Comparison of ENCODE assay signal across 9 mouse cellular contexts in genomic region chr5:67216031-67216778, GRCm38 (mm10). TPM values are rescaled to one million over a fixed set of nuclear protein-coding genes. Genes with fewer than 3 reads are reported as not detected.
DNase-seq lines count a peak whose midpoint lies in the region; ATAC-seq and TF ChIP-seq lines count a peak whose summit lies in the region.
"Had no signal": no experiment of that assay in that cellular context is flagged by ENCODE, and none has a peak within 500 bp of the region (broad histone marks: within the 10 kb centered on the region; RNA-seq: fewer than 3 reads in every experiment).

No protein-coding gene starts in this region.

- 0 out of 2 replicates have a peak, but pooled peaks cover 3% of the 10 kb centered on the region for H3K4me1 ChIP-seq in heart, embryonic 16.5 days (ENCODE audit: control insufficient read depth, insufficient read depth, low read length)
- peaks cover 4% of the 10 kb centered on the region; the same call in 1 of the 2 replicates for H3K4me1 ChIP-seq in embryonic facial prominence, embryonic 11.5 days (ENCODE audit: control insufficient read depth, insufficient read depth, low read length)
- H3K4me1 ChIP-seq in hindbrain, embryonic 15.5 days (replicated peaks), result peaks cover 16% of the 10 kb centered on the region
- H3K4me1 ChIP-seq in midbrain, postnatal 0 days (ENCODE audit: insufficient read depth, low read length), result no peaks in the 10 kb centered on the region; the same call in 1 of the 2 replicates

- peak overlapping the region; percentile 12; the same call in 1 of the 2 replicates for H3K4me2 ChIP-seq in heart, embryonic 16.5 days (ENCODE audit: low read depth, low read length)
- H3K4me2 ChIP-seq in embryonic facial prominence, embryonic 11.5 days (ENCODE audit: low read depth, low read length), result peak overlapping the region; percentile 43
- peak overlapping the region; percentile 48 for H3K4me2 ChIP-seq in hindbrain, embryonic 15.5 days
- peak overlapping the region; percentile 45 for H3K4me2 ChIP-seq in midbrain, postnatal 0 days (ENCODE audit: low read depth, low read length, poor library complexity, severe bottlenecking)

- H3K9me3 ChIP-seq in heart, embryonic 16.5 days (replicated peaks; ENCODE audit: control insufficient read depth, low read length), result no peaks in the 10 kb centered on the region
- no peaks in the 10 kb centered on the region for H3K9me3 ChIP-seq in embryonic facial prominence, embryonic 11.5 days (replicated peaks; ENCODE audit: control insufficient read depth, low read length)
- H3K9me3 ChIP-seq in hindbrain, embryonic 15.5 days, result no peaks in the 10 kb centered on the region
- no peaks in the 10 kb centered on the region for H3K9me3 ChIP-seq in midbrain, postnatal 0 days (ENCODE audit: low read length)

- no peak overlapping the region for H3K27ac ChIP-seq in heart, embryonic 16.5 days (ENCODE audit: low read length)
- no peak overlapping the region for H3K27ac ChIP-seq in embryonic facial prominence, embryonic 11.5 days (replicated peaks; ENCODE audit: low read depth, low read length)
- peak overlapping the region; percentile 54; the same call in 1 of the 2 replicates for H3K27ac ChIP-seq in hindbrain, embryonic 15.5 days (replicated peaks)
- H3K27ac ChIP-seq in midbrain, postnatal 0 days (ENCODE audit: low read depth, low read length), result no peak overlapping the region

- no peak for ATAC-seq in heart, embryonic 16.5 days (replicated peaks; ENCODE audit: extremely low read depth, insufficient read depth, low FRiP score)
- 0 out of 2 replicates have a peak, but pooled peaks have one; percentile 29 for ATAC-seq in embryonic facial prominence, embryonic 11.5 days (replicated peaks; ENCODE audit: insufficient number of reproducible peaks, low FRiP score, low TSS enrichment, low read depth)
- ATAC-seq in hindbrain, embryonic 15.5 days (ENCODE audit: low FRiP score, low read depth), result peak; percentile 45; the same call in 1 of the 2 replicates
- ATAC-seq in midbrain, postnatal 0 days (ENCODE audit: low FRiP score), result no peak
- no peak for ATAC-seq in monocyte, adult 5-6 weeks (replicated peaks; ENCODE audit: insufficient number of reproducible peaks, low FRiP score, low TSS enrichment, poor library complexity, severe bottlenecking)

- H3K27me3 ChIP-seq in heart, embryonic 16.5 days (ENCODE audit: control insufficient read depth, insufficient read depth, low read length), result peaks cover 84% of the 10 kb centered on the region
- peaks cover 62% of the 10 kb centered on the region for H3K27me3 ChIP-seq in embryonic facial prominence, embryonic 11.5 days (ENCODE audit: control insufficient read depth, insufficient read depth, low read length)
- H3K27me3 ChIP-seq in hindbrain, embryonic 15.5 days, result peaks cover 86% of the 10 kb centered on the region
- peaks cover 73% of the 10 kb centered on the region for H3K27me3 ChIP-seq in midbrain, postnatal 0 days (ENCODE audit: insufficient read depth, low read length)

- no peaks in the 10 kb centered on the region for H3K36me3 ChIP-seq in heart, embryonic 16.5 days (ENCODE audit: control insufficient read depth, insufficient read depth)
- no peaks in the 10 kb centered on the region for H3K36me3 ChIP-seq in embryonic facial prominence, embryonic 11.5 days (replicated peaks; ENCODE audit: control insufficient read depth, insufficient read depth, low read depth, low read length)
- no peaks in the 10 kb centered on the region for H3K36me3 ChIP-seq in hindbrain, embryonic 15.5 days
- no peaks in the 10 kb centered on the region for H3K36me3 ChIP-seq in midbrain, postnatal 0 days (ENCODE audit: insufficient read depth, low read length)

- H3K4me3 ChIP-seq in heart, embryonic 16.5 days (ENCODE audit: low read length), result peak overlapping the region; percentile 12; the same call in 1 of the 2 replicates
- peak overlapping the region; percentile 3; the same call in 1 of the 2 replicates for H3K4me3 ChIP-seq in embryonic facial prominence, embryonic 11.5 days (ENCODE audit: low read depth, low read length)
- peak overlapping the region; percentile 15 for H3K4me3 ChIP-seq in hindbrain, embryonic 15.5 days
- H3K4me3 ChIP-seq in midbrain, postnatal 0 days (ENCODE audit: low read depth, low read length), result peak overlapping the region; percentile 15; the same call in 1 of the 2 replicates

- no peak for DNase-seq in heart, postnatal 4 days
- DNase-seq in embryonic facial prominence, embryonic 11.5 days (ENCODE audit: low spot score), result no peak
- no peak for DNase-seq in midbrain, postnatal 0 days (ENCODE audit: low spot score)
- DNase-seq in adipocyte (ENCODE audit: low spot score), result no peak
- DNase-seq in lung, postnatal 36 days, result no peak
- DNase-seq: adrenal gland, postnatal 25 days had no signal

- TF ChIP-seq CTCF in midbrain, postnatal 0 days (IDR thresholded peaks at IDR 0.05), result no peak

- WGBS in heart, embryonic 16.5 days, result 1% methylated on average over 49 of the region's 49 CpGs
- WGBS in embryonic facial prominence, embryonic 11.5 days, result 1% methylated on average over 46 of the region's 49 CpGs
- under 1% methylated on average over 48 of the region's 49 CpGs for WGBS in hindbrain, embryonic 15.5 days
- WGBS in midbrain, postnatal 0 days, result under 1% methylated on average over 49 of the region's 49 CpGs

- no peak overlapping the region for H3K9ac ChIP-seq in heart, embryonic 16.5 days (ENCODE audit: low read length)
- H3K9ac ChIP-seq in embryonic facial prominence, embryonic 11.5 days (replicated peaks; ENCODE audit: low read length), result no peak overlapping the region
- H3K9ac ChIP-seq in hindbrain, embryonic 15.5 days, result no peak overlapping the region; the same call in 1 of the 2 replicates
- H3K9ac ChIP-seq in midbrain, postnatal 0 days (replicated peaks; ENCODE audit: low read length, poor library complexity, severe bottlenecking), result no peak overlapping the region

RNA-seq across cellular contexts. Expression of gene Tmem33, which starts 44.2 kb away (rescaled TPM):
- polyA plus RNA-seq in heart, embryonic 16.5 days (2015; fragmentation: Nextera tagmentation; extraction: Ambion mirVana), result 48.5 and 50.3 TPM in 2 replicates
- total RNA-seq in heart, postnatal 4 days (2021), result 10 to 100 TPM; 37.4 to 38.4 TPM
- 91.4 and 101 TPM in 2 replicates for polyA plus RNA-seq in embryonic facial prominence, embryonic 11.5 days (2014; fragmentation: Nextera tagmentation; extraction: Ambion mirVana)
- polyA plus RNA-seq in hindbrain, embryonic 15.5 days (2015; fragmentation: Nextera tagmentation; extraction: Ambion mirVana), result 77.6 and 82.5 TPM in 2 replicates
- total RNA-seq in midbrain, postnatal 0 days (2014; rRNA removed), result 68.1 and 74.6 TPM in 2 replicates
- polyA plus RNA-seq in midbrain, postnatal 0 days (2015; fragmentation: Nextera tagmentation; extraction: Ambion mirVana), result 49.8 and 55.0 TPM in 2 replicates
- 24.9 to 49.5 TPM (median 30.6 TPM) in 3 replicates for total RNA-seq in monocyte, adult 5-6 weeks (2017)

Comparison
In these comparisons a context has a peak if more than half of its experiments do, and no peak if none do; other contexts are left out.
1. ATAC-seq: peak in embryonic facial prominence, embryonic 11.5 days (single experiment) and hindbrain, embryonic 15.5 days (single experiment); none in heart, embryonic 16.5 days (single experiment), midbrain, postnatal 0 days (single experiment) and monocyte, adult 5-6 weeks (single experiment).
2. Peak in every context shown above with its lines, with median percentiles within 50 percentile points of each other: H3K4me2 ChIP-seq and H3K4me3 ChIP-seq.